Mouse (Mus musculus): ENCODE results near the gene Olfr288. TPM values are rescaled to one million over a fixed set of nuclear protein-coding genes. Genes with fewer than 3 reads are reported as not detected.
A peak's percentile ranks its signal among the peaks of the same experiment; 100 is the strongest.

The Olfr288 gene
- total RNA-seq, 2 experiments from 2014 or later: not detected

- no peak for DNase-seq
These were observed 28.2 kb downstream of the Olfr288 start, which contains the start of gene Ccdc184 for GRCm38 (mm10) chr15:98166963-98167644. Ccdc184 (plus strand) TSS chr15:98167158.

DNA sequence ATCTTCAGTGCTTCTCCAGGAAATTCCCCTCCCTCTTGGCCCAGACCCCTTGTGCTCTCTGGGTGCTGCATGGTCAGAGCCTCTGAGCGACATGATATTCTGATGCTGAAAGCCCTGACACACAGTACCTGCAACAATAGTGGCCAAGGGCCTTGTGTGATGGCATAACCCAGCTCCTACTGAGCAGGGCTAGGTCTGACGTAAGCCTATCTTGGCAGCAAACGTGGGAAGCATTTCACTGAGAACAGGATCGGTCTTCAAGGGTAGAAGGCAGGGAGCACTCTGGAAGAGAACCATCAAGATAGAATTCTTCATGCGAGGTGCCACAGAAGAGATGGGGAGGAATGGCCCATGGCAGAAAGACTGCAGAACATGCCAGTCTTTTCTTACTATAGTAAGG lies 29.8 kb downstream of the Olfr288 start, which contains the start of gene Asb8:
Asb8 (minus strand) TSS at position 101 of the 400 bp plus-strand sequence.
- DNase-seq: no peak

- no peak for DNase-seq
These were observed 32.8 kb downstream of the Olfr288 start for GRCm38 (mm10) chr15:98162561-98162960.

GRCm38 (mm10) chr15:98161026-98161805 lies 34.1 kb downstream of the Olfr288 start:
- DNase-seq: no peak

- no peak for DNase-seq
These were observed 38.1 kb downstream of the Olfr288 start for GRCm38 (mm10) chr15:98157253-98157652.

DNA sequence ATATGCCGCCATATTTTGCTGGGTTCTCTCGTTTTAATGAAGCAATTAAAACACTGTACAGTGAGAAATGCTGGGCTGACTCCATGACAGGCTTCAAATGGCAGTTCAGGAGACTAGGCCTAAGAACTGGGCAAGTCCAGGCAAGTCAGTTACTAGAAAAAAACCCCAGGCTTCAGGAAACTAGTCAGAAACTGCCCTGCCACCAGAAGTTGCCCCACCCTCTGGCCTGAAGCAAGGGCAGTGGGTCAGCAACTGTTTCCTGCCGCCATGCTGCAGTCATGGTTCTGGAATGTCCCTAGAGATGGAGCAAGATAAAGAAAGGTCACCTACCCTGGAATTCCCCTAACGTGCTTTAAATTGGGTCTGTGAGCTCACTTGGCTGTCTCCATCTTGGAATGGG lies 39.4 kb downstream of the Olfr288 start:
- no peak for DNase-seq

DNA sequence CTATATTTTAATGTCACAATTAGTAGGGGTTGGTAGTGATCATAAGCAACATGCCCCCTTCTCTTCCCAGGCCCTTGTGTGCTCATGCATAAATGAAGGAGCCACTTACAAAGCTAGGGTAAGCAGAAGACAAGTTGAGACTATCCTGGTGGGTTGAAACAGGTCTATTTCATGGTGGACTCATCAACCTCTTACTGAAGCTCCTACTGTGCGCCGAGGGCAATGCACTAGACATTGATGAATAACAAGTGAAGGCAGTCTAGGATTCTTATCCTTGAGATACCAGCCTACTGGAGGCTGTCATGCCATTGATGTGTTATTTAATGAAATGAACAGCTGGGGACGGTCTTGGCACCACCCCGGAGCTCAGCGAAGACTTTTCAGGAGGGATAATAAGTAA lies 40.1 kb downstream of the Olfr288 start:
- DNase-seq: no peak

DNA sequence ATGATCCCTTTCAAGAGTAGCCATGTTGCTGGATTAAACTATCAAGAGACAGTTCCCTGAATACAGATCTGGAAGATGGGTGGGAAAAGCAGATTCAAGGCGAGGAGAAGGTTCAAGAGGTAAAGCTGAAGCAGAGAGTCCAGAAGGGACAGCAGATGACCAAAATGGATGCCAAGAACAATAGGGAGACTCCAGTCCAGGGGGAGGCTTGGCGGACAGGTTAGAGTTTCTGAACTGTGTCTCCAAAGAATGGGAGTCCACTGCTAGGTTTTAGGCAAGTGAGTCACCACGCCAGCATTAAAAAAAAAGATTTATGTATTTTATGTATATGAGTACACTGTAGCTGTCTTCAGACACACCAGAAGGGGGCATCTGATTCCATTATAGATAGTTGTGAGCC lies 40.7 kb downstream of the Olfr288 start:
- no peak for DNase-seq

GRCm38 (mm10) chr15:98154146-98154545 lies 41.2 kb downstream of the Olfr288 start:
- no peak for DNase-seq

DNA sequence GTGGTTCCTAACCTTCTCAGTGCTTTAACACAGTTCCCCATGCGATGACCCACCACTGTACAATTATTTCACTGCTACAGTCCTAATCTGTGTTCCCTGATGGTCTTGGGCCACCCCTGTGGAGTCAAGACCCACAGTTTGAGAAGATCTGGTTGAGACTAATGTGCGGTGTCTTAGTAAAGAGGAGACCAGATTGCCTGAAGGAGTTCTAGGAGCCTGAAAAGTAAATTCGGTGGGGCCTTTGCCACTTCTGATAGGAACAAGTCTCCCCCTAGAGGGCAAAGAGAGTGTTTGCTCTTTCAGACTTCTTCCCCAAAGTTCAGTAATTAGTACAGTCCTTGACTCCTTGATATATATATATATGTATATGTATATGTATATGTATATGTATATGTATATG lies 41.7 kb downstream of the Olfr288 start:
- no peak for DNase-seq

DNA sequence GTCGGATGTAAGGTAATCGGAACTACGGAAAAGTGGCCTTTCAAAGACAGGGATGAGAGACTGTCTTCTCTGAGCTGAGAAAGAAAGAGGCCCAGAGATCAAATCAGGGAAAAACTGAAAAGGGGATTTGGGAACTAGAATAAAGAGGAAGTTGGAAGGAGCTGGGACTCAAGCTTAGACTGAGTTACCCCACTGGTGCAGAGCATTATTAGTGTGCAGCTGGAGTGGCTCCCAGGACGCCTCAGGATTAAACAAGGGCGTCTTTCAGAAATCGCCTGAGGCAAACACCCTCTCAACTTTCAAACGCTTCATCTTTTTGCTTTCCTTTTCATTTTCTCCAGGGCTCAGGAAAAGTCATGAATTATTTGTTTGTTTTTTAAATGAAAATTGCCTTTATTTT lies 42.4 kb downstream of the Olfr288 start:
- no peak for DNase-seq

DNA sequence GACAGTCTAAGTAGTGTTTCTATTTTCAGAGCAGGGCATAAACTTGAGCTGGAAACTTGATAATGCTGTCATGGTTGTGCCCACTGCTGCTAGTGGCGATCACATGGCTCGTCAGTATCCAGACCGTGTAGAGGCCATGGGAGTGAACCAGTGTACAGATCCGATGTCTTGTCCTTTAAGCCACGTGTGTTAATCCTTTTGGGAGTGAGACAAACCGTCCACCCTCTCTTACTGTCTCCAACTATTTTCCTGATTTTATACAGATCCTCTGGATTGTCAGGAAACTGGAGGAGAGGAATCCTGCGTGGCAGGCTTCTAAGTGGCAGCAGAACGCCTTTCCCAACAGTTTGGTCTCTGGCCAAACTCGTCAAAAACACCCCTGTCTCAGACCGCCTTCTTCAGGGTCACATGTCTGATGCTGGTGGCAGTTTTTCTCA lies 46.2 kb downstream of the Olfr288 start:
- DNase-seq: peak; percentile 67

- no peak for DNase-seq
These were observed 47.0 kb downstream of the Olfr288 start for GRCm38 (mm10) chr15:98148356-98148755.

DNA sequence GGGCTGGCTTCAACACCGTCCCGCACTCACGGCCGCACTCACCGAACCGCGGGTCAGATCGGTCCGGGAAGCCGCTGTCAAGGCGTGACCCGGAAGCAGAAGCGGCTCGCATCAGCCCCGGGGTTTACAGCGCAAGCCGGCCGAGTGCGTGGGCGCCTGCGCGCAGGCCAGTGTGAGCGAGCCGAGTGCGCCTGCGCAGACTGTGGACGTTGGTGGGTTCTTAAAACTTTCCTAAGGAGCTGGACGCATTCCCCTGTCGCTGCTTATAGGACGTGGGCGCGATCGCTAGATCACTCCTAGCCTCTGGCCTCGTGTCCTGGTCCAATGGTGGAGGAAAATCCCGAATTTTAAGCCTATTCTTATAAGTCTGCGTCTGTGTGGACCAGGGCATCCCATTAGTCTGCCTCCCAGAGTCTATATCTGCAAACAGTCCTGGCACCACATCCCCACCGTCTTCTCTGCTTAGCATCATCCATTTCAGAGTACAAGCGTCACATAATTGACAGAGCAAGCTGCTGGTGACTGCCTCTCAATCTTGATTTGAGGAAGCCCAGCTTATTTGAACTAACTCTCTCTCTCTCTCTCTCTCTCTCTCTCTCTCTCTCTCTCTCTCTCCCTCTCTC lies 49.7 kb downstream of the Olfr288 start:
- peak; percentile 92 for DNase-seq

DNA sequence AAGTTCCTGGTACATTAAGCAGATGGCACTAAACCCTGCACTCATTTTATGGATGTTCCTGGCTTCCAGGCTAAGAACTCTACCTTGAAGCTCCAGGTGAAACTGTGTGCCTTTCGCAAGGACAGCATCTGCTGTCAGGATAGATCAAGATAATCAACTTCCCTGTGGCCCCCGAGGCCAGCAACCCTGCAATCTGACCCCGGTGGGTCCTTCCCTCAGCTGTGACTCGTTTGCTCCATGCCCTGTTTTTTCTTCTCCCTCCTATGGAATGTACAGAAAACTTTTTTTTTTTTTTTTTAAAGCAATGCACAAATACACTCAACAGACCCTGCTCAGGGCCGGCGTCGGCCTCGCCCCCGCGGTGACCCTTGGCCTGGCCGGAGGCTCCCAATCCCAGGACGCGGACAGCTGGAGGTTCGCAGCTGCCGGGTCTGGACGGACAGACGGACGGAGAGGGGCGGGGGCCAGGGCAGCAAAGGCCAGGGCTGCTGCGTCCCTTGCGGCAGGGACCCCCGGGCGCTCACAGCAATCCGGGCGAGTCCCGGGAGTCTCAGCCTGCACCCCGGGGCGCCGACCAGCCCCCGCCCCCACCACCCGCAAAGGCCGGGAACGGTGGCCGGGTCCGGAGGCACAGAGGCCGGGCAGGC lies 50.4 kb downstream of the Olfr288 start:
- DNase-seq: no peak

DNA sequence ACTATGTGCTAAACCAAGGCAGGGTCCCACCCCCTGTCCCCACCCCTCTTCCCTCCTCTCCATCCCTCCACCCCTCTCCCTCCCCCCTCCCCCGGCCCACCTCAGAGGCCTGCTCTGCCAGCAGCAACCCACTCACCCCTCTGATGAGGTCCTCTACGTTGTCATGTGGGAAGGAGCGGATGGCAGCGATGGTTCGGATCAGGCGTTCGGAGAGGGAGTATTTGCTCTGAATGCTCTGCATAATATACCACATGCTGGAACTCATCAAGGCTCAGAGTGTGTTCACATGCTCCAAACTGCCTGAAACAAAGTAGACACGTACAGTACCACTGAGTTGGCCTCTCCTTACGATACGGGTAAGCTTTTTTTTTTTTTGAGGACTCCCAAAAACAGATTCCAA lies 52.8 kb downstream of the Olfr288 start:
- DNase-seq: no peak

DNA sequence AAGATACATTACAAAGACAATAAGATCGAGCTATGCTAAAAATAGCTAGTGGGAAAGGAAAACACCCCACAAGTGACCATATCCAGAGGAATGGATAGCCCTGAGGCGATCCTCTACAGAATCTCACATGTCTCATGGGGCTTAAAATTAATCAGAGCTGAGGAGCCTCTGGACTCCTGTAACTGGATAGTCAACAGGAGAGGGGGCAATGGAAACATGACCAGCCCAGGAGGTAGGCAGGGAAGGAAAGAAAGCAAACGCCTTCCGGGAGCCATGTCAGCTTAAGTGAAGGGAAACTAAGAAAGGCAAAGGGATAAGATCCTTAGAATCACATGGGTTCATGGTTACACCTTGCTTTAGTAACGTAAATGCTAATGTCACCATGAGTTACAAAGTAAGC lies 54.5 kb downstream of the Olfr288 start:
- DNase-seq: no peak

DNA sequence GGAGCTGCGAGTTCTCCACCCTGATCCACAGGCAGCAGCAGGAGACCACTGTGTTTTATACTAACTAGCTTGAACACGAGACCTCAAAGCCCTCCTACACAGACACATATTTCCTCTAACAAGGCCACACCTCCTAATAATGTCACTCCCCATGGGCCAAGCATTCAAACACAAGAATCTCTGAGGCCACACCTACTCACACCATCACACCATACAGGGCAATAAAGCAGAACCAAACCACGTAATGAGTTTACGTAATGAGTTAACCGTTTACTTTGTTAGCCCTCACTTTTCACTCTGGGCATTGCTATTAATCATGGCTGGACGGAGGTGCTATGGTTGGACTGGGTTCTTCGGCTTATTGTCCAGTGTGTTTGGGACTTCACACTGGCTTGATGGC lies 55.6 kb downstream of the Olfr288 start:
- DNase-seq: no peak

- DNase-seq: no peak
These were observed 58.5 kb downstream of the Olfr288 start for GRCm38 (mm10) chr15:98136871-98137270.
